Mouse (Mus musculus) heart, adult 2 months (tissue): ENCODE results near the gene Gm37240. TPM values are rescaled to one million over a fixed set of nuclear protein-coding genes. Genes with fewer than 3 reads are reported as not detected.

Source experiments
- DNase-seq, 2 experiments: peaks; one replicate each; pipeline ENCODE4 v3.0.0; 2021
- H3K27ac ChIP-seq: fragments of 200-600 bp; 2 replicates; pipeline ENCODE4 v1.8.1; 2022
- H3K27me3 ChIP-seq: fragments of 200-500 bp; 2 replicates; pipeline ENCODE4 v1.6.1; 2012; ENCODE audit warnings: mild to moderate bottlenecking, low read length, inconsistent platforms, mixed read lengths; ENCODE audit not compliant: control insufficient read depth, insufficient read depth
- H3K36me3 ChIP-seq: fragments of 200-500 bp; 2 replicates; pipeline ENCODE4 v1.6.1; 2012; ENCODE audit warnings: low read length, inconsistent platforms; ENCODE audit not compliant: control insufficient read depth, insufficient read depth
- H3K4me1 ChIP-seq: fragments of 200-500 bp; 2 replicates; pipeline ENCODE4 v1.6.1; 2011; ENCODE audit warnings: low read length; ENCODE audit not compliant: control insufficient read depth, insufficient read depth
- H3K4me3 ChIP-seq: fragments of 200-600 bp; 2 replicates; pipeline ENCODE4 v1.8.1; 2022
- H3K79me2 ChIP-seq: fragments of 200-500 bp; replicated peaks from 2 replicates; pipeline ENCODE4 v1.6.1; 2012; ENCODE audit warnings: mild to moderate bottlenecking, inconsistent platforms, low read length, moderate library complexity, mixed read lengths; ENCODE audit not compliant: control insufficient read depth, insufficient read depth
- H3K9ac ChIP-seq: fragments of 200-500 bp; 2 replicates; pipeline ENCODE4 v1.6.1; 2012; ENCODE audit warnings: low read depth, mild to moderate bottlenecking, control low read depth, inconsistent platforms, low read length, mixed read lengths
- CTCF ChIP-seq: fragments of 200-600 bp; IDR thresholded peaks from 2 replicates; pipeline ENCODE4 v1.8.1; 2022; ENCODE audit warnings: antibody characterized with exemption, mild to moderate bottlenecking, moderate library complexity
- EP300 ChIP-seq: fragments of 200-500 bp; IDR thresholded peaks from 2 replicates; pipeline ENCODE4 v1.6.1; 2011; ENCODE audit warnings: low read depth, low read length, control low read depth; ENCODE audit not compliant: insufficient read depth
- POLR2A ChIP-seq: fragments of 200-500 bp; IDR thresholded peaks from 2 replicates; pipeline ENCODE4 v1.6.1; 2011; ENCODE audit warnings: mild to moderate bottlenecking, low read depth, low read length, control low read depth; ENCODE audit not compliant: insufficient read depth
- WGBS: fragments of 180-500 bp; shearing (Covaris S2); methylation state at CpG from one replicate; pipeline ENCODE4 v1.1.7; 2018; 5-methylcytosine and 5-hydroxymethylcytosine counted together
- intact Hi-C: fragments of 180-260 bp; cut with DNase I; formaldehyde crosslinking; loops from one replicate; pipeline ENCODE4 v1.15.1; 2025
- polyA plus RNA-seq: library from polyadenylated mRNA; depleted of rRNA; stranded (reverse); fragments of >200 nt; gene quantifications from 2 replicates; pipeline ENCODE4 v1.2.3, GENCODE M21; 2012
- total RNA-seq, 2 experiments: library from RNA; stranded (reverse); gene quantifications; 2 replicates each; pipeline ENCODE4 v1.2.3; 2021

Gm37240 gene
- total and polyA plus RNA-seq, 3 experiments, result 25.0 to 45.3 (median 36.6) TPM

DNA sequence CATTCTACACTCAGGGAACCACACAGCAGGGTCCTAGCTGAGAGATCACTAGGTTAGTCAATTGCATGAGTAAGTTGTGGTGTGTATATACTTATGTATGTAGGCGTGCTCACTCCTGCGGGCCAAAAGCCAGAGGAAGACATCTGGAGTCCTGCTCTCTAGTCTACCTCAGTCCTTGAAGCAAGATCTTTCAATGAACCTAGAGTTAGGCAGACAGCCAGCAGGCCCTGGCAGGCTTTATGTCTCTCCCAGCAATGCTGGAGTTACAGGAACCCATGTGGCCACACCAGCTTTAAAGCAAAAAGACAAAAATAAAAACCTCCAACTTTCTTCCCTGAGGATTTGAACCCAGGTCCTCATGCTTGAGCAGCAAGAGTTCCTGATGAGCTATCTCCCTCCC is 586.0 kb downstream of the Gm37240 start:
- Histone ChIP-seq H3K4me1 (no peaks in the 10 kb centered on the region), H3K36me3 (no peaks in the 10 kb centered on the region), H3K4me3 (no peak overlapping the region), H3K79me2 (no peaks in the 10 kb centered on the region), H3K27ac (no peak overlapping the region), H3K27me3 (no peaks in the 10 kb centered on the region), H3K9ac (no peak overlapping the region)
- intact Hi-C loops, result no loop called here
- no peak for DNase-seq
- WGBS, result 64% methylated on average over 2 of the region's 2 CpGs
- TF ChIP-seq EP300 (no peak), CTCF (no peak)

DNA sequence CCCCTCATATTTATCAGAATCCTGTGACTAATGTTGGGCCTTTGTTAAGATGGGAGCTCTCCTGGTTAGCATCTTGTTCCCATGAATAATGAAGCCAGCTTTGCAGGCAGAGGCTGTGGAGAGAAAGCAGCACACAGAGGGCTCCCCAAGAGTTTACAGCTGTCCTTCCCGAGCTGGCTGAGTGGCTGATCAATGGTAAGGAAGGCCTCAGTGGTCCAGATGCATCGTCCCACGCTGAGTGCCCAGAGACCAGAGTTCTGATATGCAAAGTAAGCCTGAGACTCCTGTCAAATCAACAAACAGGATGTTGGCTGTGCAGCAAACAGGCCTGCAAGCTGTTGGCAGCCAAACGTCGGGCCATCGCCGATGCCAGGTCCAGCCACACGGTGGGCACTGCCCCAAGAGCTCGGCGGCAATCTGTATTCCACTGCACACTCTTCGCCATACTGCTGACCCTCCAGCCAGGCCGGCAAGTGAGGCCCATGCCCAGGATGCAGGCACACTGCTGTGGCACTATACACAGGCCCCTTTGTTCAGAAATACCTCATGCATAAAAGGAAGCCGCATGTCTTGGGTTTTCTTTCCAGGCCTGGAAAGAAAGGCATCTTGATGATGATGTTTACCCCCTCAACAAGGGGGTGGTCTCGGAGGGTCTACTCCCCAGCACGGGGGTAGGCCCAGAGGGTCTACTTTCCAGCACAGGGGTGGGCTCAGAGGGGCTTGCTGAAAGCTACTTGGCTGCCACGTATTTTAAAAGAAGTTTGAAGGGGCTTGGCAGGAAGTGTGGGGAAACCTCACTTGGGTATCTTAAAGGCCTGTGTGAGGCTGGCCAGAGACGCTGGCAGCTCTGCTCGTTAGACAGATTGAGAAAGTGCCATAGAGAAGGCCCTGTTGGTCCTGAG is 587.4 kb downstream of the Gm37240 start:
- WGBS, result 68% methylated on average over 18 of the region's 18 CpGs
- no peak overlapping the region for H3K9ac ChIP-seq
- no peaks in the 10 kb centered on the region for H3K79me2 ChIP-seq
- H3K27me3 ChIP-seq, result no peaks in the 10 kb centered on the region
- no peak overlapping the region for H3K4me3 ChIP-seq
- peak; percentile 15 to 24 for DNase-seq
- no peak overlapping the region for H3K27ac ChIP-seq
- intact Hi-C loops, result no loop called here
- H3K4me1 ChIP-seq, result no peaks in the 10 kb centered on the region
- no peaks in the 10 kb centered on the region for H3K36me3 ChIP-seq
- no peak for TF ChIP-seq EP300
- TF ChIP-seq CTCF, result peak; percentile 30

DNA sequence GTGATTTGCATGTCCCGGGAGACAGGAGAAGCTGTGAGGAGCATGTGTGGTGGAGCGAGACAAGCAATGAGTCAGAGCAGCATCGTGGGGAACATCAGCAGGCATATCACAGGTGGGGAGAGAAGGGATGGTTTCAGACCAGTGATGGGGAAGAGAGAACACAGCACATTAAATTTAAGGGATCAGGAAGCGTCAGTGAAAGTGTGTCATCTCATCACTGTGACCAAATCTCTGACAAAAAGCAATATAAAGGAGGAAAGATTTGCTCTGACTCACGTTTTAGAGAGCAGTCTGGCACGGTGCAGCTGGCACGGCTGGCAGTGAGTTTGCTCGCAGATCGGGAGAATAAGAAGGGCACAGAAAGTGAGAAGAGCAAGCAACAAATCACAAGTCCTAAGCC is 592.1 kb downstream of the Gm37240 start:
- Histone ChIP-seq H3K27ac (no peak overlapping the region), H3K4me1 (no peaks in the 10 kb centered on the region), H3K9ac (no peak overlapping the region), H3K79me2 (no peaks in the 10 kb centered on the region), H3K36me3 (no peaks in the 10 kb centered on the region), H3K4me3 (no peak overlapping the region), H3K27me3 (no peaks in the 10 kb centered on the region)
- intact Hi-C loops, result no loop called here
- TF ChIP-seq POLR2A (no peak), EP300 (no peak), CTCF (no peak)
- no peak for DNase-seq
- 80% methylated on average over 9 of the region's 9 CpGs for WGBS

DNA sequence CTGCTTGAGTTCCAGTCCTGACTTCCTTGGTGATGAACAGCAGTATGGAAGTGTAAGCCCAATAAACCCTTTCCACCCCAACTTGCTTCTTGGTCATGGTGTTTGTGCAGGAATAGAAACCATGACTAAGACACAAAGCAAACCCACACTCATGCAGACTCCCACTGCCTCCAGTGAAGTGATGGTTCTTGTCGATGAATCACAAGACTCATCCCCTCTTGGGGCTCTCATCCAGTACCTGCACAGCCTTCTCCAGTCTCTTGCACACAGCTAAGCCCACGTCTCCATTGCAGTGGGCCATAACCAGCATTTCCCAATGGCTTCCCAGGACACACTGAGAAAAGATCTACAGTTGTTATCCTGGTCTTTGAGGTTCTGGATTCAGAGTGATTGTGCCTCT is 599.7 kb downstream of the Gm37240 start:
- Histone ChIP-seq H3K79me2 (no peaks in the 10 kb centered on the region), H3K4me1 (0 out of 2 replicates have a peak, but pooled peaks cover 1% of the 10 kb centered on the region), H3K4me3 (no peak overlapping the region), H3K27me3 (no peaks in the 10 kb centered on the region), H3K36me3 (no peaks in the 10 kb centered on the region), H3K9ac (no peak overlapping the region), H3K27ac (no peak overlapping the region)
- intact Hi-C loops, result no loop called here
- WGBS, result 61% methylated on average over 2 of the region's 2 CpGs
- DNase-seq, result no peak
- no peak for TF ChIP-seq CTCF
- TF ChIP-seq EP300, result no peak
- TF ChIP-seq POLR2A, result no peak

DNA sequence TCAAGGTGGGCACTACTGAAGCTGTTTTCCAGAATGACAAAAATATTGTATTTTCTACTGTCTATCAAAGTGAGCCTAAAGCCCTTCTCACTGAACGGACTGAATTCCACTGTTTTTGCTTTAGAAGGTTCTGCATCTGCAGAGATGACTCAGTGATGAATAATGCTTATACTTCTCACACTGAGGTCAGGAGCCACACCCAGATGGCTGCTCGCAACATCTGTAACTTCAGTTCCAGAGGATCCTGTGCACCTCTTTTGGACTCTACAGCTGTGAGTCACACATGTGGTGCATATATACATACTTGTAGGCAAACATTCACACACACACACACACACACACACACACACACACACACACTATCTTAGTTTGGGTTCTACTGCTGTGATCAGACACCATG is 602.8 kb downstream of the Gm37240 start:
- Histone ChIP-seq H3K4me1 (0 out of 2 replicates have a peak, but pooled peaks cover 1% of the 10 kb centered on the region), H3K36me3 (no peaks in the 10 kb centered on the region), H3K27ac (no peak overlapping the region), H3K4me3 (no peak overlapping the region), H3K27me3 (no peaks in the 10 kb centered on the region), H3K9ac (no peak overlapping the region), H3K79me2 (no peaks in the 10 kb centered on the region)
- intact Hi-C loops, result loop anchor here (5.0 kb wide), 1 partner anchor 233 kb away; no protein-coding TSS in a partner anchor
- no peak for TF ChIP-seq CTCF
- no peak for TF ChIP-seq POLR2A
- no peak for TF ChIP-seq EP300
- WGBS, result 82% methylated on average over 2 of the region's 2 CpGs
- no peak for DNase-seq

DNA sequence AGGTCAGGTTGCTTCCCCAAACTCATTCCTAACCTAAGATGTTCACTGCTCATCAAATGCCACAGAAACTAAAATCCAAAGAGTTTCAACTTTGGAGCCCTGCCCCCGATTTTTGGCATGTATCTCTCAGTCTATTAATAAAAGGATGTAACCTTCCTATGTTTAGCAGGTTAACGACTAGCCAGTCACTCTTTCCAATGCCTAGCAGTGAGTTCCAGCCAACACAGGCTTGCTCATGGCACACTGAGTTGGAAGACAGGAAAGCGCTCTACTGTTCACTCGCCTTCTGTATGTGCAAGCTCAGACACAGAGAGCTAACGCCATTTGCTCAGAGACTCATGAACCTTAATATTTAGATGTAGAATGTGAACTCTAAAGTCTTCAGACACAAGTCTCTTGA is 604.5 kb downstream of the Gm37240 start:
- Histone ChIP-seq H3K4me1 (0 out of 2 replicates have a peak, but pooled peaks cover 1% of the 10 kb centered on the region), H3K27me3 (no peaks in the 10 kb centered on the region), H3K27ac (peak overlapping the region; percentile 9; the same call in 1 of the 2 replicates), H3K36me3 (no peaks in the 10 kb centered on the region), H3K9ac (no peak overlapping the region), H3K79me2 (no peaks in the 10 kb centered on the region), H3K4me3 (no peak overlapping the region)
- TF ChIP-seq CTCF (no peak), POLR2A (no peak)
- 57% methylated on average over 5 of the region's 5 CpGs for WGBS
- intact Hi-C loops, result loop anchor here (5.0 kb wide), 1 partner anchor 234 kb away; no protein-coding TSS in a partner anchor
- DNase-seq, result peak in 1 of 2 experiments; percentile 18
